Mouse (Mus musculus): ENCODE measurements at regions not wholly inside any gene's neighbourhood (a gene's known extent, or its start where the extent isn't known, plus 50 kb on each side); places are given as distances from the start of the nearest gene placed in this dataset.
A peak's percentile ranks its signal among the peaks of the same experiment; 100 is the strongest.

GRCm38 (mm10) chr2:117511737-117512136, 168.9 kb upstream of the Rasgrp1 start:
- no peak for TF ChIP-seq MAX (IDR thresholded peaks at IDR 0.05)
- TF ChIP-seq USF1 (IDR thresholded peaks at IDR 0.05; ENCODE audit: low read depth) = no peak
- no peak for TF ChIP-seq MYOG (IDR thresholded peaks at IDR 0.05; ENCODE audit: control insufficient read depth, extremely low read depth, insufficient read length)
- no peak for TF ChIP-seq FOSL1 (IDR thresholded peaks at IDR 0.05; ENCODE audit: insufficient read depth, low read length, poor library complexity, severe bottlenecking)
- no peak for TF ChIP-seq MYOD1 (IDR thresholded peaks at IDR 0.05; ENCODE audit: control insufficient read depth, insufficient read length, low read depth)
- TF ChIP-seq CEBPB (IDR thresholded peaks at IDR 0.05; ENCODE audit: low read depth) = no peak
- no peaks in the 10 kb centered on the region for H3K27me3 ChIP-seq (ENCODE audit: control insufficient read depth, insufficient read depth, insufficient read length)
- H3K79me2 ChIP-seq (ENCODE audit: control insufficient read depth, insufficient read depth) = no peaks in the 10 kb centered on the region
- H3K36me3 ChIP-seq (ENCODE audit: control insufficient read depth, insufficient read depth) = no peaks in the 10 kb centered on the region
- no peak overlapping the region for H3ac ChIP-seq (ENCODE audit: control insufficient read depth, insufficient read length, low read depth)
- H3K79me3 ChIP-seq (ENCODE audit: low read depth) = no peaks in the 10 kb centered on the region
- H3K4me3 ChIP-seq (ENCODE audit: insufficient read depth, poor library complexity, severe bottlenecking) = no peak overlapping the region

- Histone ChIP-seq H3ac (ENCODE audit: control insufficient read depth, insufficient read length, low read depth) (no peak overlapping the region), H3K36me3 (ENCODE audit: control insufficient read depth, insufficient read depth) (no peaks in the 10 kb centered on the region), H3K79me2 (ENCODE audit: control insufficient read depth, insufficient read depth) (no peaks in the 10 kb centered on the region), H3K27me3 (ENCODE audit: control insufficient read depth, insufficient read depth, insufficient read length) (no peaks in the 10 kb centered on the region), H3K4me3 (ENCODE audit: insufficient read depth, poor library complexity, severe bottlenecking) (no peak overlapping the region), H3K79me3 (ENCODE audit: low read depth) (no peaks in the 10 kb centered on the region)
- TF ChIP-seq FOSL1 (IDR thresholded peaks at IDR 0.05; ENCODE audit: insufficient read depth, low read length, poor library complexity, severe bottlenecking) (no peak), CTCF (IDR thresholded peaks at IDR 0.05; ENCODE audit: control insufficient read depth, insufficient read depth, insufficient read length) (no peak), MYOD1 (IDR thresholded peaks at IDR 0.05; ENCODE audit: control insufficient read depth, insufficient read length, low read depth) (no peak), USF1 (IDR thresholded peaks at IDR 0.05; ENCODE audit: low read depth) (no peak), MAX (IDR thresholded peaks at IDR 0.05) (no peak), CEBPB (IDR thresholded peaks at IDR 0.05; ENCODE audit: low read depth) (no peak), MYOG (IDR thresholded peaks at IDR 0.05; ENCODE audit: control insufficient read depth, extremely low read depth, insufficient read length) (no peak)
These were observed 169.8 kb upstream of the Rasgrp1 start for GRCm38 (mm10) chr2:117512551-117512950.

GRCm38 (mm10) chr2:117524437-117524836, 181.6 kb upstream of the Rasgrp1 start:
- TF ChIP-seq CEBPB (IDR thresholded peaks at IDR 0.05; ENCODE audit: low read depth) = no peak
- TF ChIP-seq MAX (IDR thresholded peaks at IDR 0.05) = no peak
- no peak for TF ChIP-seq CTCF (IDR thresholded peaks at IDR 0.05; ENCODE audit: control insufficient read depth, insufficient read depth, insufficient read length)
- TF ChIP-seq FOSL1 (IDR thresholded peaks at IDR 0.05; ENCODE audit: insufficient read depth, low read length, poor library complexity, severe bottlenecking) = no peak
- TF ChIP-seq USF1 (IDR thresholded peaks at IDR 0.05; ENCODE audit: low read depth) = no peak
- no peak for TF ChIP-seq MYOD1 (IDR thresholded peaks at IDR 0.05; ENCODE audit: control insufficient read depth, insufficient read length, low read depth)
- TF ChIP-seq MYOG (IDR thresholded peaks at IDR 0.05; ENCODE audit: control insufficient read depth, extremely low read depth, insufficient read length) = no peak
- H3K79me3 ChIP-seq (ENCODE audit: low read depth) = no peaks in the 10 kb centered on the region
- H3ac ChIP-seq (ENCODE audit: control insufficient read depth, insufficient read length, low read depth) = no peak overlapping the region
- no peaks in the 10 kb centered on the region for H3K36me3 ChIP-seq (ENCODE audit: control insufficient read depth, insufficient read depth)
- H3K4me3 ChIP-seq (ENCODE audit: insufficient read depth, poor library complexity, severe bottlenecking) = no peak overlapping the region
- no peaks in the 10 kb centered on the region for H3K27me3 ChIP-seq (ENCODE audit: control insufficient read depth, insufficient read depth, insufficient read length)
- H3K79me2 ChIP-seq (ENCODE audit: control insufficient read depth, insufficient read depth) = no peaks in the 10 kb centered on the region

- no peak overlapping the region for H3ac ChIP-seq (ENCODE audit: control insufficient read depth, insufficient read length, low read depth)
- H3K36me3 ChIP-seq (ENCODE audit: control insufficient read depth, insufficient read depth) = no peaks in the 10 kb centered on the region
- no peaks in the 10 kb centered on the region for H3K79me2 ChIP-seq (ENCODE audit: control insufficient read depth, insufficient read depth)
- no peaks in the 10 kb centered on the region for H3K27me3 ChIP-seq (ENCODE audit: control insufficient read depth, insufficient read depth, insufficient read length)
- TF ChIP-seq FOSL1 (IDR thresholded peaks at IDR 0.05; ENCODE audit: insufficient read depth, low read length, poor library complexity, severe bottlenecking) (no peak), CTCF (IDR thresholded peaks at IDR 0.05; ENCODE audit: control insufficient read depth, insufficient read depth, insufficient read length) (no peak), MYOD1 (IDR thresholded peaks at IDR 0.05; ENCODE audit: control insufficient read depth, insufficient read length, low read depth) (no peak), CEBPB (IDR thresholded peaks at IDR 0.05; ENCODE audit: low read depth) (no peak), MYOG (IDR thresholded peaks at IDR 0.05; ENCODE audit: control insufficient read depth, extremely low read depth, insufficient read length) (no peak), USF1 (IDR thresholded peaks at IDR 0.05; ENCODE audit: low read depth) (no peak), MAX (IDR thresholded peaks at IDR 0.05) (no peak)
- H3K79me3 ChIP-seq (ENCODE audit: low read depth) = no peaks in the 10 kb centered on the region
- H3K4me3 ChIP-seq (ENCODE audit: insufficient read depth, poor library complexity, severe bottlenecking) = no peak overlapping the region
These were observed 196.1 kb upstream of the Rasgrp1 start for GRCm38 (mm10) chr2:117538865-117539264.

- H3K36me3 ChIP-seq (ENCODE audit: control insufficient read depth, insufficient read depth) = no peaks in the 10 kb centered on the region
- no peak for TF ChIP-seq CEBPB (IDR thresholded peaks at IDR 0.05; ENCODE audit: low read depth)
- no peak for TF ChIP-seq USF1 (IDR thresholded peaks at IDR 0.05; ENCODE audit: low read depth)
- TF ChIP-seq CTCF (IDR thresholded peaks at IDR 0.05; ENCODE audit: control insufficient read depth, insufficient read depth, insufficient read length) = no peak
- TF ChIP-seq MAX (IDR thresholded peaks at IDR 0.05) = no peak
- TF ChIP-seq MYOG (IDR thresholded peaks at IDR 0.05; ENCODE audit: control insufficient read depth, extremely low read depth, insufficient read length) = no peak
- TF ChIP-seq MYOD1 (IDR thresholded peaks at IDR 0.05; ENCODE audit: control insufficient read depth, insufficient read length, low read depth) = no peak
- no peak for TF ChIP-seq FOSL1 (IDR thresholded peaks at IDR 0.05; ENCODE audit: insufficient read depth, low read length, poor library complexity, severe bottlenecking)
- H3K79me2 ChIP-seq (ENCODE audit: control insufficient read depth, insufficient read depth) = no peaks in the 10 kb centered on the region
- H3ac ChIP-seq (ENCODE audit: control insufficient read depth, insufficient read length, low read depth) = no peak overlapping the region
- no peaks in the 10 kb centered on the region for H3K27me3 ChIP-seq (ENCODE audit: control insufficient read depth, insufficient read depth, insufficient read length)
- no peak overlapping the region for H3K4me3 ChIP-seq (ENCODE audit: insufficient read depth, poor library complexity, severe bottlenecking)
- no peaks in the 10 kb centered on the region for H3K79me3 ChIP-seq (ENCODE audit: low read depth)
These were observed 196.5 kb upstream of the Rasgrp1 start for GRCm38 (mm10) chr2:117539285-117539684.

GRCm38 (mm10) chr2:117541471-117541870, 198.7 kb upstream of the Rasgrp1 start:
- no peaks in the 10 kb centered on the region for H3K79me3 ChIP-seq (ENCODE audit: low read depth)
- no peaks in the 10 kb centered on the region for H3K79me2 ChIP-seq (ENCODE audit: control insufficient read depth, insufficient read depth)
- H3ac ChIP-seq (ENCODE audit: control insufficient read depth, insufficient read length, low read depth) = no peak overlapping the region
- no peaks in the 10 kb centered on the region for H3K27me3 ChIP-seq (ENCODE audit: control insufficient read depth, insufficient read depth, insufficient read length)
- no peaks in the 10 kb centered on the region for H3K36me3 ChIP-seq (ENCODE audit: control insufficient read depth, insufficient read depth)
- H3K4me3 ChIP-seq (ENCODE audit: insufficient read depth, poor library complexity, severe bottlenecking) = no peak overlapping the region
- TF ChIP-seq CTCF (IDR thresholded peaks at IDR 0.05; ENCODE audit: control insufficient read depth, insufficient read depth, insufficient read length) (peak; percentile 32), FOSL1 (IDR thresholded peaks at IDR 0.05; ENCODE audit: insufficient read depth, low read length, poor library complexity, severe bottlenecking) (no peak), MYOG (IDR thresholded peaks at IDR 0.05; ENCODE audit: control insufficient read depth, extremely low read depth, insufficient read length) (no peak)

All from C2C12 (cell line).